In the genomic region with DNA sequence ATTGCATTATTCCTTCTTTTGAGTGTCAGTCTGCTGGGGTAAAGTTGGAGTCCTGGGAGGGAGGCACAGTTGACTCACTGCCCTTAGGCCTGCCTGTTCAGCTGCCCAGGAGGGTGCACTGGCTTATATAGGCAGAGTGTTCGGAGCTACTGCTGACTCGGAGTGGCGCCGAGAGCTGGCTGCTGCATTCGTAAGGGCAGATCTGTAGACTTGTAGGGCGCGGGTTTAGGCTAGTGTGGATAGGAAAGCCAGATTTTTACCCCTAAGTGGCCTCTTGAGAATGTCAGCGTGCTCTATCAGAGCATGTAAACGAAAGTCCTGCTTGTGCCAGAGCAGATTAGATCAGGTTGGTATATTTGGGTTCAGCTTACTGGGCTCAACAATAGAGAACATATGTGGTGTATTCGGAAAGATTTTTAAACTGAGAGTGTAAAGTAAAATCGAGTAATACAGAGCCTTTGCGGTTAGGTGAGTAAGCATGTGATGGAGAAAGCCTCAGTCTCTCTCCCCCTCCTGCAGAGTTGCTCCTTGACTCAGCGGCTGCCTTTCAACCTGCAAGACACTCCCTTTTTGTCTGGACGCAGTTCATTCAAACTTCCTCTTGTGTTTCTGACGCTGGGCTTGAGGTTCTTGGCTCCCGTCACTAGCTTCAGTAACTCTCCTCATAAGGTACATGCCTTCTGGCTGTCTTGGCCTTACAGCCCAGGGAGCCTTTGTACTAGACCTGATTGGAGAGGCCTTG, we compare ENCODE assay signal across 10 mouse cellular contexts. TPM values are rescaled to one million over a fixed set of nuclear protein-coding genes. Genes with fewer than 3 reads are reported as not detected.
DNase-seq lines count a peak whose midpoint lies in the region; ATAC-seq and TF ChIP-seq lines count a peak whose summit lies in the region.
"Had no signal": no experiment of that assay in that cellular context is flagged by ENCODE, and none has a peak within 500 bp of the region (broad histone marks: within the 10 kb centered on the region; RNA-seq: fewer than 3 reads in every experiment).

No protein-coding gene starts in this region.

- no peak for TF ChIP-seq CTCF in intestine, postnatal 0 days (IDR thresholded peaks at IDR 0.05; ENCODE audit: low read depth)

- peak; percentile 45 for DNase-seq in heart, adult 11 months
- DNase-seq in heart, postnatal 10 days, result no peak
- DNase-seq in urinary bladder, postnatal 14 days (ENCODE audit: low spot score), result peak; percentile 38
- no peak for DNase-seq in urinary bladder, adult 18-20 months (ENCODE audit: low spot score in 2 of 2)
- no peak for DNase-seq in ovary, adult 18-20 months (ENCODE audit: low spot score)
- no peak for DNase-seq in adrenal gland, postnatal 4 days (ENCODE audit: low spot score in 2 of 2)
- DNase-seq in right cerebral cortex, adult 2 months (ENCODE audit: low spot score in 2 of 2), result no peak
- DNase-seq: kidney, postnatal 14 days; liver had no signal

- no peak overlapping the region; the same call in 1 of the 2 replicates for H3K9ac ChIP-seq in intestine, postnatal 0 days (ENCODE audit: low read depth, low read length)

- 0 out of 2 replicates have a peak, but pooled peaks cover 3% of the 10 kb centered on the region for H3K4me1 ChIP-seq in intestine, postnatal 0 days (replicated peaks; ENCODE audit: control insufficient read depth, insufficient read depth, low read length)

- intact Hi-C loops in heart, postnatal 10 days (cut with DNase I), result no loop called here

- H3K36me3 ChIP-seq in intestine, postnatal 0 days (ENCODE audit: control insufficient read depth, insufficient read depth), result no peaks in the 10 kb centered on the region

- H3K4me3 ChIP-seq in intestine, postnatal 0 days (ENCODE audit: low read depth, low read length), result no peak overlapping the region

- no peaks in the 10 kb centered on the region for H3K9me3 ChIP-seq in intestine, postnatal 0 days (ENCODE audit: control insufficient read depth)

- peak; percentile 53 for ATAC-seq in intestine, postnatal 0 days

- H3K27me3 ChIP-seq in intestine, postnatal 0 days (replicated peaks; ENCODE audit: control insufficient read depth, insufficient read depth, low read length), result no peaks in the 10 kb centered on the region

- H3K27ac ChIP-seq in intestine, postnatal 0 days (ENCODE audit: low read depth, low read length), result no peak overlapping the region

- no peak overlapping the region; the same call in 1 of the 2 replicates for H3K4me2 ChIP-seq in intestine, postnatal 0 days (replicated peaks; ENCODE audit: low read depth)

- WGBS in intestine, postnatal 0 days, result 40% methylated on average over 16 of the region's 16 CpGs

RNA-seq across cellular contexts. Expression of a gene that starts 15.9 kb away (rescaled TPM):
- 1 to 10 TPM; 5.8 to 6.4 TPM for total RNA-seq in heart, postnatal 10 days (2021)
- polyA plus RNA-seq in intestine, postnatal 0 days (2015; fragmentation: Nextera tagmentation; extraction: Ambion mirVana), result 19.1 and 21.7 TPM in 2 replicates
- 10 to 100 TPM; 17.0 to 23.5 TPM for total RNA-seq in adrenal gland, postnatal 4 days (2021)

Comparison
In these comparisons a context has a peak if more than half of its experiments do, and no peak if none do; other contexts are left out.
1. DNase-seq: peak in heart, adult 11 months (single experiment) and urinary bladder, postnatal 14 days (single experiment); none in heart, postnatal 10 days (0 of 2), urinary bladder, adult 18-20 months (0 of 2), ovary, adult 18-20 months (single experiment), adrenal gland, postnatal 4 days (0 of 2) and right cerebral cortex, adult 2 months (0 of 2).